Mouse (Mus musculus): ENCODE data around the gene Klhl3. TPM values are rescaled to one million over a fixed set of nuclear protein-coding genes. Genes with fewer than 3 reads are reported as not detected.

The Klhl3 gene
- polyA plus RNA-seq, 1 experiment from 2014 or later: 9.6 TPM

GRCm38 (mm10) chr13:58012067-58012925, 101.1 kb downstream of the Klhl3 start:
- Histone ChIP-seq H3K27me3 (ENCODE audit: control insufficient read depth, insufficient read depth, low read length) (no peaks in the 10 kb centered on the region), H3K27ac (ENCODE audit: low read length) (0 out of 2 replicates have a peak overlapping the region, but pooled peaks have one; percentile 12), H3K36me3 (ENCODE audit: control insufficient read depth, insufficient read depth) (0 out of 2 replicates have a peak, but pooled peaks cover 2% of the 10 kb centered on the region), H3K4me3 (ENCODE audit: low read length) (no peak overlapping the region), H3K9ac (ENCODE audit: low read length) (peak overlapping the region; percentile 3; the same call in 1 of the 2 replicates), H3K9me3 (replicated peaks; ENCODE audit: control insufficient read depth, low read length) (no peaks in the 10 kb centered on the region), H3K4me2 (ENCODE audit: low read depth, low read length) (no peak overlapping the region), H3K4me1 (ENCODE audit: control insufficient read depth, insufficient read depth, low read length) (peaks cover 19% of the 10 kb centered on the region)
- ATAC-seq (replicated peaks; ENCODE audit: extremely low read depth, insufficient read depth, low FRiP score): peak; percentile 43
- 40% methylated on average over 14 of the region's 14 CpGs for WGBS

GRCm38 (mm10) chr13:58011526-58011925, 101.9 kb downstream of the Klhl3 start:
- Histone ChIP-seq H3K9me3 (replicated peaks; ENCODE audit: control insufficient read depth, low read length) (no peaks in the 10 kb centered on the region), H3K27ac (ENCODE audit: low read length) (no peak overlapping the region), H3K4me3 (ENCODE audit: low read length) (no peak overlapping the region), H3K4me1 (ENCODE audit: control insufficient read depth, insufficient read depth, low read length) (peaks cover 19% of the 10 kb centered on the region), H3K9ac (ENCODE audit: low read length) (no peak overlapping the region), H3K4me2 (ENCODE audit: low read depth, low read length) (no peak overlapping the region), H3K27me3 (ENCODE audit: control insufficient read depth, insufficient read depth, low read length) (no peaks in the 10 kb centered on the region), H3K36me3 (ENCODE audit: control insufficient read depth, insufficient read depth) (no peaks in the 10 kb centered on the region)
- ATAC-seq (replicated peaks; ENCODE audit: extremely low read depth, insufficient read depth, low FRiP score): no peak
- WGBS: 71% methylated on average over 2 of the region's 2 CpGs

GRCm38 (mm10) chr13:58010416-58010815, 103.0 kb downstream of the Klhl3 start:
- H3K36me3 ChIP-seq (ENCODE audit: control insufficient read depth, insufficient read depth): no peaks in the 10 kb centered on the region
- ATAC-seq (replicated peaks; ENCODE audit: extremely low read depth, insufficient read depth, low FRiP score): no peak
- H3K4me2 ChIP-seq (ENCODE audit: low read depth, low read length): no peak overlapping the region
- no peaks in the 10 kb centered on the region for H3K9me3 ChIP-seq (replicated peaks; ENCODE audit: control insufficient read depth, low read length)
- H3K9ac ChIP-seq (ENCODE audit: low read length): no peak overlapping the region
- H3K27me3 ChIP-seq (ENCODE audit: control insufficient read depth, insufficient read depth, low read length): no peaks in the 10 kb centered on the region
- peaks cover 19% of the 10 kb centered on the region for H3K4me1 ChIP-seq (ENCODE audit: control insufficient read depth, insufficient read depth, low read length)
- 84% methylated on average over 7 of the region's 7 CpGs for WGBS
- H3K4me3 ChIP-seq (ENCODE audit: low read length): no peak overlapping the region
- no peak overlapping the region for H3K27ac ChIP-seq (ENCODE audit: low read length)

- Histone ChIP-seq H3K4me3 (ENCODE audit: low read length) (no peak overlapping the region), H3K4me1 (ENCODE audit: control insufficient read depth, insufficient read depth, low read length) (peaks cover 17% of the 10 kb centered on the region), H3K9me3 (replicated peaks; ENCODE audit: control insufficient read depth, low read length) (no peaks in the 10 kb centered on the region), H3K36me3 (ENCODE audit: control insufficient read depth, insufficient read depth) (no peaks in the 10 kb centered on the region), H3K9ac (ENCODE audit: low read length) (no peak overlapping the region), H3K4me2 (ENCODE audit: low read depth, low read length) (no peak overlapping the region), H3K27ac (ENCODE audit: low read length) (no peak overlapping the region), H3K27me3 (ENCODE audit: control insufficient read depth, insufficient read depth, low read length) (no peaks in the 10 kb centered on the region)
- no peak for ATAC-seq (replicated peaks; ENCODE audit: extremely low read depth, insufficient read depth, low FRiP score)
- WGBS: 80% methylated on average over 13 of the region's 13 CpGs
Observed at GRCm38 (mm10) chr13:58009275-58009674, 104.1 kb downstream of the Klhl3 start.

GRCm38 (mm10) chr13:58008038-58008364, 105.4 kb downstream of the Klhl3 start:
- ATAC-seq (replicated peaks; ENCODE audit: extremely low read depth, insufficient read depth, low FRiP score): peak; percentile 66
- Histone ChIP-seq H3K9ac (ENCODE audit: low read length) (no peak overlapping the region), H3K4me2 (ENCODE audit: low read depth, low read length) (no peak overlapping the region), H3K27me3 (ENCODE audit: control insufficient read depth, insufficient read depth, low read length) (no peaks in the 10 kb centered on the region), H3K9me3 (replicated peaks; ENCODE audit: control insufficient read depth, low read length) (no peaks in the 10 kb centered on the region), H3K4me1 (ENCODE audit: control insufficient read depth, insufficient read depth, low read length) (peaks cover 17% of the 10 kb centered on the region), H3K4me3 (ENCODE audit: low read length) (no peak overlapping the region), H3K36me3 (ENCODE audit: control insufficient read depth, insufficient read depth) (peaks cover 4% of the 10 kb centered on the region), H3K27ac (ENCODE audit: low read length) (peak overlapping the region; percentile 61)
- 46% methylated on average over 5 of the region's 5 CpGs for WGBS

- H3K4me3 ChIP-seq (ENCODE audit: low read length): no peak overlapping the region
- 51% methylated on average over 16 of the region's 16 CpGs for WGBS
- no peak; the same call in 1 of the 2 replicates for ATAC-seq (replicated peaks; ENCODE audit: extremely low read depth, insufficient read depth, low FRiP score)
- no peaks in the 10 kb centered on the region for H3K27me3 ChIP-seq (ENCODE audit: control insufficient read depth, insufficient read depth, low read length)
- peaks cover 14% of the 10 kb centered on the region for H3K4me1 ChIP-seq (ENCODE audit: control insufficient read depth, insufficient read depth, low read length)
- peak overlapping the region; percentile 61 for H3K27ac ChIP-seq (ENCODE audit: low read length)
- no peak overlapping the region for H3K9ac ChIP-seq (ENCODE audit: low read length)
- H3K4me2 ChIP-seq (ENCODE audit: low read depth, low read length): no peak overlapping the region
- H3K36me3 ChIP-seq (ENCODE audit: control insufficient read depth, insufficient read depth): peaks cover 4% of the 10 kb centered on the region
- no peaks in the 10 kb centered on the region for H3K9me3 ChIP-seq (replicated peaks; ENCODE audit: control insufficient read depth, low read length)
Observed at GRCm38 (mm10) chr13:58007256-58008037, 105.9 kb downstream of the Klhl3 start.

GRCm38 (mm10) chr13:58001792-58002191, 111.6 kb downstream of the Klhl3 start:
- H3K27ac ChIP-seq (ENCODE audit: low read length): no peak overlapping the region
- no peak overlapping the region for H3K4me3 ChIP-seq (ENCODE audit: low read length)
- ATAC-seq (replicated peaks; ENCODE audit: extremely low read depth, insufficient read depth, low FRiP score): no peak
- no peaks in the 10 kb centered on the region for H3K27me3 ChIP-seq (ENCODE audit: control insufficient read depth, insufficient read depth, low read length)
- no peak overlapping the region for H3K4me2 ChIP-seq (ENCODE audit: low read depth, low read length)
- peaks cover 14% of the 10 kb centered on the region for H3K4me1 ChIP-seq (ENCODE audit: control insufficient read depth, insufficient read depth, low read length)
- 75% methylated on average over 3 of the region's 3 CpGs for WGBS
- H3K36me3 ChIP-seq (ENCODE audit: control insufficient read depth, insufficient read depth): peaks cover 4% of the 10 kb centered on the region
- H3K9ac ChIP-seq (ENCODE audit: low read length): no peak overlapping the region
- H3K9me3 ChIP-seq (replicated peaks; ENCODE audit: control insufficient read depth, low read length): no peaks in the 10 kb centered on the region

GRCm38 (mm10) chr13:57996536-57996935, 116.9 kb downstream of the Klhl3 start:
- Histone ChIP-seq H3K27me3 (ENCODE audit: control insufficient read depth, insufficient read depth, low read length) (no peaks in the 10 kb centered on the region), H3K4me1 (ENCODE audit: control insufficient read depth, insufficient read depth, low read length) (peaks cover 19% of the 10 kb centered on the region), H3K27ac (ENCODE audit: low read length) (no peak overlapping the region), H3K4me3 (ENCODE audit: low read length) (no peak overlapping the region), H3K9me3 (replicated peaks; ENCODE audit: control insufficient read depth, low read length) (no peaks in the 10 kb centered on the region), H3K36me3 (ENCODE audit: control insufficient read depth, insufficient read depth) (no peaks in the 10 kb centered on the region), H3K4me2 (ENCODE audit: low read depth, low read length) (no peak overlapping the region), H3K9ac (ENCODE audit: low read length) (no peak overlapping the region)
- ATAC-seq (replicated peaks; ENCODE audit: extremely low read depth, insufficient read depth, low FRiP score): no peak
- 62% methylated on average over 11 of the region's 11 CpGs for WGBS

- H3K36me3 ChIP-seq (ENCODE audit: control insufficient read depth, insufficient read depth): no peaks in the 10 kb centered on the region
- H3K9me3 ChIP-seq (replicated peaks; ENCODE audit: control insufficient read depth, low read length): no peaks in the 10 kb centered on the region
- no peak overlapping the region for H3K4me3 ChIP-seq (ENCODE audit: low read length)
- H3K4me2 ChIP-seq (ENCODE audit: low read depth, low read length): no peak overlapping the region
- H3K4me1 ChIP-seq (ENCODE audit: control insufficient read depth, insufficient read depth, low read length): peaks cover 19% of the 10 kb centered on the region
- no peaks in the 10 kb centered on the region for H3K27me3 ChIP-seq (ENCODE audit: control insufficient read depth, insufficient read depth, low read length)
- H3K27ac ChIP-seq (ENCODE audit: low read length): no peak overlapping the region
- ATAC-seq (replicated peaks; ENCODE audit: extremely low read depth, insufficient read depth, low FRiP score): no peak
- WGBS: 34% methylated on average over 13 of the region's 13 CpGs
- H3K9ac ChIP-seq (ENCODE audit: low read length): no peak overlapping the region
Observed at GRCm38 (mm10) chr13:57995864-57996263, 117.5 kb downstream of the Klhl3 start.
